Mouse (Mus musculus): ENCODE measurements around the gene Meis3. TPM values are rescaled to one million over a fixed set of nuclear protein-coding genes. Genes with fewer than 3 reads are reported as not detected.

Gene Meis3
- polyA plus RNA-seq, 1 experiment from 2014 or later: 135 TPM

DNA sequence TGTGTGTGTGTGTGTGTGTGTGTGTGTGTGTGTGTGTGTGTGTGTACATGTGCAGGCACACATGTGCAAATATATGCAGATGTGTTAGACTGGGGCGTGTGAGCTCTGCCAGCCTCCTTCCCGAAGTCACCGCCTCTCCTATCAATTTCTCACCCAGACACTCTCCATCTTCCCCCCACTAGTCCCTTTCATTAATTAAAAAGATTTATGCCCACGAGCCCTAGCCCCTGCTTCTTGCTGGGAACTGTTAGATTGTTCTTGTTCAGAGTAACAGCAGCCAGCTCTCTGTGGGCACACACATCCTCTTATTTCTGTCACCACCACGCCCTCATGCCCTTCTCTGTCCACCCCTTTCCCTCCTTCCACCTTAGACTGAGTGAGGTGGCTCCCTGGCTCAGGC, 1.7 kb upstream of the Meis3 start:
- Histone ChIP-seq H3K27ac (ENCODE audit: low read depth, low read length) (peak overlapping the region; percentile 97), H3K36me3 (ENCODE audit: control insufficient read depth, insufficient read depth, low read length) (0 out of 2 replicates have a peak, but pooled peaks cover 4% of the 10 kb centered on the region), H3K4me1 (replicated peaks; ENCODE audit: control insufficient read depth, insufficient read depth, low read length) (peaks cover 16% of the 10 kb centered on the region), H3K4me2 (replicated peaks; ENCODE audit: low read depth, low read length) (peak overlapping the region; percentile 67; the same call in 1 of the 2 replicates), H3K4me3 (ENCODE audit: low read depth, low read length) (no peak overlapping the region), H3K9me3 (ENCODE audit: control insufficient read depth, low read length) (no peaks in the 10 kb centered on the region), H3K27me3 (ENCODE audit: control insufficient read depth, insufficient read depth, low read length) (no peaks in the 10 kb centered on the region), H3K9ac (ENCODE audit: low read depth, low read length) (peak overlapping the region; percentile 60)
- 31% methylated on average over 5 of the region's 5 CpGs for WGBS
- ATAC-seq (ENCODE audit: low FRiP score) (0 out of 2 replicates have a peak, but pooled peaks have one; percentile 1), DNase-seq (ENCODE audit: low spot score) (peak; percentile 21)

DNA sequence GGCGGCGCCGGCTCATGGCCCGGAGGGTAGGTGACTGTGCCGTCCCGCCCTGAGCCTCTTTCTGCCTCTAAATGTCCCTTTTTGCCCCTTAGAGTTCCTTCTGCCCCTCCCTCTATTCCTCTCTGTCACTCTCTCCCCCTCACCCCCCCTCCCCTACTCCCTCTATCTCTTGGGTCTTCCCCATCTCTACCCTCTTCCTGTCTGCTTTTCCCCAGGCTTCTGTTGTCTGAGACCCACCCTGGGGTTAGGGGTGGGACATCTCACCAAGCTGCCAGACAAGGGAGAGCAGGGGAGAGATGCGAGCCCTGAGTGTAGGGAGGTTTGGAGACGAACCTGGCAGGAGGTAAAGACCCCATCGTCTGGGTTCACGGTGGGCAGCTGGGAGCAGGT, 647 bp downstream of the Meis3 start:
- ATAC-seq (ENCODE audit: low FRiP score) (no peak; the same call in 1 of the 2 replicates), DNase-seq (ENCODE audit: low spot score) (no peak)
- H3K4me3 ChIP-seq (ENCODE audit: low read depth, low read length): peak overlapping the region; percentile 69
- peak overlapping the region; percentile 97 for H3K27ac ChIP-seq (ENCODE audit: low read depth, low read length)
- H3K9ac ChIP-seq (ENCODE audit: low read depth, low read length): peak overlapping the region; percentile 74
- no peaks in the 10 kb centered on the region for H3K27me3 ChIP-seq (ENCODE audit: control insufficient read depth, insufficient read depth, low read length)
- WGBS: 0% methylated on average over 10 of the region's 10 CpGs
- no peaks in the 10 kb centered on the region for H3K9me3 ChIP-seq (ENCODE audit: control insufficient read depth, low read length)
- peaks cover 15% of the 10 kb centered on the region; the same call in 1 of the 2 replicates for H3K36me3 ChIP-seq (ENCODE audit: control insufficient read depth, insufficient read depth, low read length)
- H3K4me1 ChIP-seq (replicated peaks; ENCODE audit: control insufficient read depth, insufficient read depth, low read length): peaks cover 16% of the 10 kb centered on the region
- H3K4me2 ChIP-seq (replicated peaks; ENCODE audit: low read depth, low read length): peak overlapping the region; percentile 67

DNA sequence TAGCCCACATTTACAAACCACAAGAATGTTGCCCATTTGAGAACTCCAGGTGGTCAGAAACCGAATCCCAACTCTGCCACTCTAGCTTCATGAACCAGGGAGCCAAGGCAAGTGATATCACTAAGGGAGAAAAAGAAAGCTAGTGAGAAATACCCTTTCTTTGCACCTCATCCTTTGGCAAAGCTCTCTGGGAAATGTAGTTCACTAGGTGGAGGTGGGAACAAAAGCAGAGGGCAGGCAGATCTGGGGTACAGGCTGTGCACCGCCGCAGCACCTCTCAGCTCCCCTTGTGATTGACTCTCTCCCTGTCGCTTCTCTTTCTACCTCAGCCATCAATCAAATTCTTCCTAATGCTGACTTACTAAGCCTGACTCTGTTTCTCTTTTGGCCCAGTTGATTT, 3.2 kb downstream of the Meis3 start:
- ATAC-seq (ENCODE audit: low FRiP score) (no peak), DNase-seq (ENCODE audit: low spot score) (no peak)
- Histone ChIP-seq H3K27ac (ENCODE audit: low read depth, low read length) (no peak overlapping the region), H3K27me3 (ENCODE audit: control insufficient read depth, insufficient read depth, low read length) (no peaks in the 10 kb centered on the region), H3K9ac (ENCODE audit: low read depth, low read length) (no peak overlapping the region), H3K36me3 (ENCODE audit: control insufficient read depth, insufficient read depth, low read length) (peaks cover 15% of the 10 kb centered on the region; the same call in 1 of the 2 replicates), H3K4me3 (ENCODE audit: low read depth, low read length) (no peak overlapping the region), H3K4me2 (replicated peaks; ENCODE audit: low read depth, low read length) (no peak overlapping the region), H3K4me1 (replicated peaks; ENCODE audit: control insufficient read depth, insufficient read depth, low read length) (peaks cover 12% of the 10 kb centered on the region), H3K9me3 (ENCODE audit: control insufficient read depth, low read length) (no peaks in the 10 kb centered on the region)
- 82% methylated on average over 4 of the region's 4 CpGs for WGBS

DNA sequence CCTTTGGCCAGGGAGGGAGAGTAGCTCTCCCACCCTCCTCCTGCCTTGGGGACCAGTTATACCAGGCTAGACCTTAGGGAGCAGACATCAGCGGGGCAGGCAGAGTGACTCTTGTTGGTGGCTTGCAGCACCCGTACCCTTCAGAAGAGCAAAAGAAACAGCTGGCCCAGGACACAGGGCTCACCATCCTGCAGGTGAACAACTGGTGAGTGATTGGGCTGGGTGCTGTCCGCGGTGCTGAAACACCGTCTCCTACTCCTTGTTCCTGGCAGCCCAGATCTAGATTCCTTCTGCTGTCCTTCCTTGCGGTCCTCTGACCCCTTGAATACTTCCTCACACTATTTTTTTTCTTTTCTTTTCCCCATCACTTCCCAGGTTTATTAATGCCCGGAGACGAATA, 8.8 kb downstream of the Meis3 start:
- Histone ChIP-seq H3K27me3 (ENCODE audit: control insufficient read depth, insufficient read depth, low read length) (no peaks in the 10 kb centered on the region), H3K4me3 (ENCODE audit: low read depth, low read length) (no peak overlapping the region), H3K9ac (ENCODE audit: low read depth, low read length) (no peak overlapping the region), H3K36me3 (ENCODE audit: control insufficient read depth, insufficient read depth, low read length) (peaks cover 22% of the 10 kb centered on the region), H3K27ac (ENCODE audit: low read depth, low read length) (no peak overlapping the region), H3K4me2 (replicated peaks; ENCODE audit: low read depth, low read length) (no peak overlapping the region), H3K9me3 (ENCODE audit: control insufficient read depth, low read length) (no peaks in the 10 kb centered on the region), H3K4me1 (replicated peaks; ENCODE audit: control insufficient read depth, insufficient read depth, low read length) (no peaks in the 10 kb centered on the region)
- DNase-seq (ENCODE audit: low spot score): peak; percentile 59
- WGBS: 37% methylated on average over 8 of the region's 8 CpGs
- ATAC-seq (ENCODE audit: low FRiP score): no peak

DNA sequence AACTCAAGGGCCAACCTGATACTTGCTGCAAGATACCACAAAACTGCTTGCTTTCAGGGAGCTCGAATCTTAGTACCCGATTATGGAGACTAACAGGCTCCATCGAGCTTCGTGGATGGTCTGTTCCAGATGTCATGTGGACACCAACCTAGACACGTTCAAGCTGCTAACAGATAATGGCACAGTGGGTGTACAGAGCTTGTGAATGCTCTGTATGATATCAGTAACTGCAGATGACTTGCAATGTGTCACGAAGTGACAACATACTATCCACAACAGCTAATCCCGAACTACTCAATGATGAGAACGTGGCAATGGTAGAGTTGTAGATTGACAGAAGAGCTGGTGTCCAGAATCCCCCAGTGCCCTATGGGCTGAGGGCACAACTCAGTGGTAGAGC, 12.6 kb downstream of the Meis3 start:
- no peak overlapping the region for H3K4me2 ChIP-seq (replicated peaks; ENCODE audit: low read depth, low read length)
- DNase-seq (ENCODE audit: low spot score) (no peak), ATAC-seq (ENCODE audit: low FRiP score) (no peak)
- H3K4me1 ChIP-seq (replicated peaks; ENCODE audit: control insufficient read depth, insufficient read depth, low read length): no peaks in the 10 kb centered on the region
- no peak overlapping the region for H3K27ac ChIP-seq (ENCODE audit: low read depth, low read length)
- H3K9me3 ChIP-seq (ENCODE audit: control insufficient read depth, low read length): no peaks in the 10 kb centered on the region
- H3K4me3 ChIP-seq (ENCODE audit: low read depth, low read length): no peak overlapping the region
- no peaks in the 10 kb centered on the region for H3K27me3 ChIP-seq (ENCODE audit: control insufficient read depth, insufficient read depth, low read length)
- no peak overlapping the region for H3K9ac ChIP-seq (ENCODE audit: low read depth, low read length)
- 84% methylated on average over 8 of the region's 8 CpGs for WGBS
- peaks cover 12% of the 10 kb centered on the region; the same call in 1 of the 2 replicates for H3K36me3 ChIP-seq (ENCODE audit: control insufficient read depth, insufficient read depth, low read length)

DNA sequence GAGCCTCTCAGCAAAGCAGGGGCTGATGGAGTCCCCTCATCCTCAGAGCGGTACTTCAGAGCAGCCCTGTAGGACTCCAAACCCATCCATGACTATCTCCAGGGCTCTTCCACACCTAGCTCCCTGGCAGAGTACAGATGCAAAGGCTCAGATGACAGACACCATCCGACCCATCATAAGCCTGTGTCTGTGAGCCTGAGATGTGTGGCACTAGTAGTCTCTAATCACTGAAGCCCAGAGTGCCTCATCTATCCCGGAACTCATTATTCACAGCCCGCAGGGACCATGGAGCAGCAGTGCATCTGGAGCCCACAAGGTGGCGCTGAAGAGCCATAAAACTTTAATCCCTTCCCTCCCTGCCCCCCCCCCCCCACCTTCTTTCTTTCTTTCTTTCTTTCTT, 17.4 kb downstream of the Meis3 start:
- Histone ChIP-seq H3K4me1 (replicated peaks; ENCODE audit: control insufficient read depth, insufficient read depth, low read length) (no peaks in the 10 kb centered on the region), H3K9me3 (ENCODE audit: control insufficient read depth, low read length) (no peaks in the 10 kb centered on the region), H3K36me3 (ENCODE audit: control insufficient read depth, insufficient read depth, low read length) (no peaks in the 10 kb centered on the region), H3K27me3 (ENCODE audit: control insufficient read depth, insufficient read depth, low read length) (no peaks in the 10 kb centered on the region), H3K4me3 (ENCODE audit: low read depth, low read length) (no peak overlapping the region), H3K27ac (ENCODE audit: low read depth, low read length) (no peak overlapping the region), H3K9ac (ENCODE audit: low read depth, low read length) (no peak overlapping the region), H3K4me2 (replicated peaks; ENCODE audit: low read depth, low read length) (no peak overlapping the region)
- peak; percentile 71; the same call in 1 of the 2 replicates for ATAC-seq (ENCODE audit: low FRiP score)
- DNase-seq (ENCODE audit: low spot score): peak; percentile 86
- 22% methylated on average over 5 of the region's 5 CpGs for WGBS

DNA sequence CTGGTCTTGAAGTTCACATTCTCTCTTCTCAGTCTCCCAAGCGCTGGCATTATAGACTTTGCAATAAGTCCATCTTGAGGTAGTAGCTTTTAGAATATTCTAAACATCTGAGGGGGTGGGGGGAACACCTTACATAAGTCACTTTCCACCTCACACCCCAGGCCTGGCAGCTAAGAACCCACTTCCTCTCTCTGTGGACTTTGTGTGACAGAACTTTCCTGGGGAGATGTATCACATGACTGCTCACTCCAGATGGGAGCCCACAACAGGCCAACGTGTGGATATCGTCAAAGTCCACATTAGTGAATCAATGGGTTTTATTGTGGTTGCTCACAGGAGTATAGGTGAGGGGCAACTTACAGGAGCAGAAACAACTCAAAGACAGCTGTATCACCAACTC, 18.8 kb downstream of the Meis3 start:
- WGBS: 59% methylated on average over 3 of the region's 3 CpGs
- no peak for DNase-seq (ENCODE audit: low spot score)
- no peak for ATAC-seq (ENCODE audit: low FRiP score)
- H3K4me2 ChIP-seq (replicated peaks; ENCODE audit: low read depth, low read length): no peak overlapping the region
- H3K4me3 ChIP-seq (ENCODE audit: low read depth, low read length): no peak overlapping the region
- no peaks in the 10 kb centered on the region for H3K36me3 ChIP-seq (ENCODE audit: control insufficient read depth, insufficient read depth, low read length)
- H3K4me1 ChIP-seq (replicated peaks; ENCODE audit: control insufficient read depth, insufficient read depth, low read length): no peaks in the 10 kb centered on the region
- no peak overlapping the region for H3K27ac ChIP-seq (ENCODE audit: low read depth, low read length)
- H3K27me3 ChIP-seq (ENCODE audit: control insufficient read depth, insufficient read depth, low read length): no peaks in the 10 kb centered on the region
- no peak overlapping the region for H3K9ac ChIP-seq (ENCODE audit: low read depth, low read length)
- no peaks in the 10 kb centered on the region for H3K9me3 ChIP-seq (ENCODE audit: control insufficient read depth, low read length)

DNA sequence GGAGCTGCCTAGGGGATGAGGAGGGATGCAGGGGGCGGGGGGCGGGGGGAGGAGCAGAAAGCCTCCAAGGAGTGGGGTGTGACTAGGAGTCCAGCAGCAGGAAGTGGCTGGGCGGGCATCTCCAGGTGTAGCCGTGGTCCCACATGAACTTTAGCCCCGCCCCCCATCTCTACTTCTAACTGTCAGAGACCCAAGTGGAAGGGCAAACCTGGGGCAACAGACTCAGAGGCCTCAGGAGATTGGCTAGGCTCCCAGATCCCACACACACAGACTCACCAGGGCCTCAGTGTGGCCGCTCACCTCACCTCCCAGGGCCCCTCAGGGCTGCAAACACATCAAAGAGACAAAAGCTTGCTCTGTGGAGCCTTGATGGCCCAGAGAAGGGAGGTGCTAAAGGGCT, 21.7 kb downstream of the Meis3 start:
- Histone ChIP-seq H3K4me1 (replicated peaks; ENCODE audit: control insufficient read depth, insufficient read depth, low read length) (no peaks in the 10 kb centered on the region), H3K4me3 (ENCODE audit: low read depth, low read length) (no peak overlapping the region), H3K36me3 (ENCODE audit: control insufficient read depth, insufficient read depth, low read length) (no peaks in the 10 kb centered on the region), H3K4me2 (replicated peaks; ENCODE audit: low read depth, low read length) (no peak overlapping the region), H3K27me3 (ENCODE audit: control insufficient read depth, insufficient read depth, low read length) (no peaks in the 10 kb centered on the region), H3K9me3 (ENCODE audit: control insufficient read depth, low read length) (no peaks in the 10 kb centered on the region), H3K9ac (ENCODE audit: low read depth, low read length) (no peak overlapping the region), H3K27ac (ENCODE audit: low read depth, low read length) (no peak overlapping the region)
- no peak for ATAC-seq (ENCODE audit: low FRiP score)
- DNase-seq (ENCODE audit: low spot score): no peak
- WGBS: 79% methylated on average over 5 of the region's 6 CpGs

DNA sequence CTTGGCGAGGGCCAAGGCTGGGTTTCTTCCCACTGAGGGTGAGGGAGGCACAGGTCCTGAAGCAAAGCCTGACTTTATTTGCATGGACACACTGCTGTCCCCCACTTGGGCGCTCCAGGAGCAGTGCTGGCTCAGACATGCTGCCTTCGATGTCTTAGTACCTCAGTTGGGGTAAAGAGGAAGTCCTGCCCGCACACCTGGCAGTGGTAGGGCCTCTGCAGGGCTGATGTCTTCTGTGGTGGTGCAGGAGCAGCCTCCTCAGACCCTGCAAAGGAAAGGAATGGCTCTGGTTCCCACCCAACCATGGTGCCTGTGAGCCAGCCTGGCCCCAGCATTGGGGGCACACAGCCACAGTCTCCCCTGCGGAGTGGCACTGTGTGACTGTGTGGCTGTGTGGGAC, 22.3 kb downstream of the Meis3 start:
- H3K36me3 ChIP-seq (ENCODE audit: control insufficient read depth, insufficient read depth, low read length): no peaks in the 10 kb centered on the region
- H3K4me2 ChIP-seq (replicated peaks; ENCODE audit: low read depth, low read length): no peak overlapping the region
- H3K9ac ChIP-seq (ENCODE audit: low read depth, low read length): no peak overlapping the region
- DNase-seq (ENCODE audit: low spot score) (no peak), ATAC-seq (ENCODE audit: low FRiP score) (no peak)
- H3K27ac ChIP-seq (ENCODE audit: low read depth, low read length): no peak overlapping the region
- WGBS: 86% methylated on average over 5 of the region's 5 CpGs
- H3K4me3 ChIP-seq (ENCODE audit: low read depth, low read length): no peak overlapping the region
- no peaks in the 10 kb centered on the region for H3K9me3 ChIP-seq (ENCODE audit: control insufficient read depth, low read length)
- no peaks in the 10 kb centered on the region for H3K27me3 ChIP-seq (ENCODE audit: control insufficient read depth, insufficient read depth, low read length)
- no peaks in the 10 kb centered on the region for H3K4me1 ChIP-seq (replicated peaks; ENCODE audit: control insufficient read depth, insufficient read depth, low read length)

All from hindbrain, embryonic 11.5 days (tissue).